Mouse (Mus musculus) forelimb bud, embryonic 11.5 days (tissue): ENCODE results near the gene Gm21256.
"Not testable (repeated sequence)": the region's sequence is repeated elsewhere in the genome, so short reads cannot be mapped to it uniquely, and the experiment has no call there.

ENCODE experiments used
- DNase-seq: peaks from one replicate; pipeline ENCODE4 v3.0.0-alpha.2; 2012; ENCODE audit warnings: low read depth, low spot score

The Gm21256 gene

DNA sequence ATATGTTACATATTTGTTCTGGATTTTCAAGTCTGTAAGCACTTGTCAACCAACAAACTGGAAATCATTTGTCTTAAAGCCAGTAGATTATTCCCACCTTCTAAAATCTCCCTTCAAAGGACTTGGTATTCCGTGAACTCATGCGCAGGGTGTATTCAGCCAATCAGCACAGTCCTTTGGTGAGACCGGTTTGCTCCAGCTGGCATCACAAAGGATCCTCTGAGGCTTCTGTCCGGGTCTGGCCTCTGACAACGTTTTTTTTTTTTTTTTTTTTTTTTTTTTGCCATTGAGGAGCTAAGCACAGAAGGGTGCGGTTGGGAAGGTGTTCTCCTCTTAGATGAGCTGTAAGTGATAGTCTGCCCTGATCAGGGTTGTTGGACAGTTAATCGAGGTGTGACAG lies at the start of gene Gm21256:
Gene Gm21256, plus strand, starts transcription at position 301 of the 400 bp plus-strand sequence.
- DNase-seq = not testable (repeated sequence)
